Mouse (Mus musculus) adrenal gland, postnatal 14 days (tissue): Measurements from ENCODE around the gene Foxq1. TPM values are rescaled to one million over a fixed set of nuclear protein-coding genes. Genes with fewer than 3 reads are reported as not detected.

Experiments used
- DNase-seq: peaks from one replicate; pipeline ENCODE4 v3.0.0; 2021; ENCODE audit warnings: mixed read lengths
- total RNA-seq: library from RNA; stranded (reverse); gene quantifications from 2 replicates; pipeline ENCODE4 v1.2.3, GENCODE M21; 2021

The Foxq1 gene
- total RNA-seq, 1 experiment from 2014 or later = 3.7 TPM

DNA sequence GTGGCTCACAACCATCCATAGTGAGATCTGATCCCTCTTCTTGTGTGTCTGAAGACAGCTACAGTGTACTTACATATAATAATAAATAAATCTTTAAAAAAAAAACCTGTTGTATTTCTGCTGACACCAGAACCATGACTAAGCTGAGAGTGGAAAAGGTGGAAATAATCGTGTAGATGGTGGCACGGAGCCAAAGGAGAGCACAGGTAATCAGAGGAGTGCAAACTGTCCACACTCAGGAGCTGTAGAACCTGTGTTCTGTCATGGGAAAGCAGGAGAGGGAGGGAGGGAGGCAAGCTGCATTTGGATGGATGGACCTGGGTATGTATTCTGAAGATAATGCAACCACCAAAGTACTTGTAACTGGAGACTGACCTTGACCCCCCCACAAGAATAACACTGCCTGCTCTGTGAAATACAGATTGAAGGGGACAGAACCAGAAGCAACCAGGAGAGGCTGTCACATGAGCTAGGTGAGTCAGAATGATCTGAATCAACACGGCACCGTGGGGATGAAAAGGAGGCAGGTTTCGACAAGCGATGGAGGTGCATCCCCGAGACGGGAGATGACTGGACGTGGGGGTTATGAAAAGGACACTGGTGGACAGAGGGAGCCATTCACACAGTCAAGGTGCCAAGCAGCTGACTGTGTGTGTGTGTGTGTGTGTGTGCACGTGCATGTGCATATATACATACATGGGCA is 17.0 kb downstream of the Foxq1 start:
- DNase-seq = no peak

DNA sequence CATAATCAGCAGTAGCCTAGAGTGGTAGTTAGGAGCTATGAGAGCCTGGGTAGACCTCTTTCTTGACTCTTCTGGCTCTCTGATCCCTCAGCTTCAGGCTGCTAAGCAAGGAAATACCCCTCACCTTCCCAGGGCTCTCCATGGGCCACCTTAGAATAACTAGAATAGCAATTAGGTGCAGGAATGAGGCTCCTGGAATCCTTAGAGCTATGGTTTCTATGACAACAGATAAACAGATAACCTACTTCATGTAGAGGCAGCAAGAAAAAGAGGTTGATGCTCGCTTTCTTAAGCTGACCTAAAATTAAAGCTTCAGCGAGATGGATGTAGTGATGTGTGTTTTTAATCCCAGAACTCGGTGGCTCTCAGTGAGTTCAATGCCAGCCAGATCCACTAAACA is 18.7 kb downstream of the Foxq1 start:
- no peak for DNase-seq

DNA sequence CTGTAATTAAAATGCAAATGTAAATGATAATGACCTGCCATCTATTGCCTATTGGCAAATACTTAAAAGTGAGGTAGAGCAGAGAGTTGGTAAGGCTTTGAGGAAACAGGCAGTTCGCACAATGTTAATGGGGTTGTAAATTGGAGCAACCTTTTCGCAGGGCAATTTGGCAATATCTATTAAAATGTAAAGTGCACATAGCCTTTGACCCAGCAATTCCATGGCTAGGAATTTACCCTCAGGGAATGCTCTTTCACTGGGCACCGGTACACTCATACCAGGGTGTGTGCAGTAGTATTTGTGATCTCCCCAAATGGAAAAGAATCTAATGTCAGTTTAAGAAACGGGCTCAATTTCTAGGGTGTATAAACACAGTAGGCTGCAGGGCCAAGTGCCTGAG is 20.8 kb downstream of the Foxq1 start:
- DNase-seq = no peak

DNA sequence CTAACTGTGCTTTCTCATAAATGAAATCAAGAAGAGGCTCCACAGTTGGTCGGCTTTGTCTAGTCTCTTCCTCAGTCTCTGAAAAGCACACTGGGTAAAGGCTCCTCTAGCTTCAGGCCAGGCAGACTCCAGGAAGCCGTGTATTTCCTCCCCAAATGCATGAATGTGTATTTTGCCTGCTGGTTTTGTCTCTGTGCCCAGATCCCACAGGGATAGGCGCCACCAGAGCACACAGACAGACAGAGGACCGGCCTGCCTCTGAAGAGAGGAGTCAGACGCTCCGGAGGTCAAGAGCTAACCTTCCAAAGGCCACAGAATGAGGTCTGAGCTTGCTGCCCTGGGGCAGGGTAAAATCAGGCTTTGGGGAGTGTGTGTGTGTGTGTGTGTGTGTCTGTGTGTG is 21.6 kb downstream of the Foxq1 start:
- DNase-seq = no peak

DNA sequence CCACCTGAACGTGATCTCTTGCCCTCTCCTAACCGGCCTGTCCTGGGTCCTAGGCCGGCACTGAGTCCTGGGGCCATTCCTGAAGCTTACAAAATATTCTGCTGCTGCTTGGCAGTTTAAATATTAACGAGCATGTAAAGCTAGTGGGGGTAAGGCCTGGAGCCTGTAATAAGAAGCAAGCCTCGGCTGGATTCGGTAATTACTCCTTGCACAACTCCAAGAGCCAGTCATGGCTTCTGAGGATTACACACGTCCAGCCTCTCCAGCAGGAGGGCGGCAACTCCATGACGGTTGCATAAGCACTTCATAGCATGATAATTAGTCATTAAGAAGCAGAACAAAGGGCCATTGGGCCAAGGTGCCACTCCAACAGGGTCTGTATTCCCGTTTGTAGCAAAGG is 22.5 kb downstream of the Foxq1 start:
- no peak for DNase-seq

DNA sequence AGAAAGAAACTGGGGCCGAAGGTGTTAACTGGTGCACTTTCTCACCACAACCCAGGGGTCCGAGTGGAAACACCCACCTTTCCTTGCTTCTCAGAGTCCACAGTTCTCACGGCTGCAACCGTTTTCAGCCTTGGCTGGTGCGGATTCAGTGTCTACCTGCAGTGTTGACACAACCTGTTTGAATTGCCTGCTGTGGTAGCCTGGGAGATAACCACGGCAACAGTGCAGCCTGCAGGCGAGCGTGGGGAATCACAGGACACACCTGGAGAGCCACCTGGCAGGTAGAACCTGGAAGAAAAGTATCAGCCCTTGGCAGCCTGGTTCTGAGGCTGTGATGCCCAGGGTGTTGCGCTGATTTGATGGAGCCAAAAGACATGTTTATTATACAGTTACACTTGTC is 23.9 kb downstream of the Foxq1 start:
- no peak for DNase-seq

DNA sequence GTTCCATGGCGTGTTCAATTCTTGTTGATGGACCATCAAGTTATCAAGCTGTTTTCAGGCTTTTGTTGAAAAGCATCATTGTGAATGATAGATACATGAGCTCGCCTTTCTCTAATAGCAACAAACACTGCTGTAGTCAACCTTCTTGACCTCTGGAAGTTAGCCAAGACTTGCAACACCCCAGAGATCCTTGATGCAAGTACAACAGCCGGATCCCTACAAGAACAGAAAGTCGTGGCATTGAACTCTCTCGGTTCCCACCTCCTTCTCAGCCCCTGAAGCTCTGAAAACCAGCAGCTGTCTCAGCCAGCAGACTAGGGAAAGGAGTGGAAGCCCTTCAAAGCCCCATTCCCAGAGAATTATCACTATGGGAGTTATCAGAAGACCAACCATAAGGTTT is 31.4 kb downstream of the Foxq1 start:
- peak; percentile 54 for DNase-seq

DNA sequence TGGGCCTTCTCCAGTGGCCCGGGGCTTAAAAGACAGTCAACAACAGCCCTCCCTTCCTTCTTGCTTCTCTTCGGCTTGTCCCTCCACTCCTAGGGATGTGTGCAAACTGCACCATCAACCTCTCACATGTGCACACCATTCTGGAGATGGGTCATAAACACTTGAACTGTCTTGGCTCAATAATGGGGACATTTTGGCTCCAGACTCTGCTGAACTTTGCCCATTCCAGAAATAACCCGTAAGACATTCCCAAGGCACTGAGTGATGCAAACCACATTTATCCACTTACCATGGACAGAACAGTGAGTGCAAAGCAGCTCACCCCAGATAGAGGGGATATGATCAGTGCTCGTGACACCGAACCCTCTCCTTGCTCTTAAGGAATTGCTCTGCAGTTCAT is 43.6 kb downstream of the Foxq1 start:
- DNase-seq = peak; percentile 23

DNA sequence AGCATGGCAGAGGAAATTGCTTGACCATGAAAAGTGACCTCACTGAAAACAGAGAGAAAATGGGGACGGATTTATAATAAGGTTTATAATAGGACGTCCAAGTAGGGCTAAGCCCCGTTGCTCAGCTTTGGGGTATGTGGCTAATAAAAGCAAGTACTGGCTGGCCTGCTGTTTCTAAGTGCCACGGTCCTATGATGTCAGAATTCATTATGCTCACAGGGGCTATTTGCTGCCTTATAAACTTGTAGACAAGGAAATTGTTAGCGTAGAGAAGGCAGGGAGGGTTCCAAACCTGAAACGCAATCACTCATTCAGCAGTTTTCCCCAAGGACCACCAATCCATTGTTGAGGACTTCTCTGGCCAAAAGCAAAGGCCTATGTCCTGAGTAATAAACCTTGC is 48.0 kb downstream of the Foxq1 start:
- DNase-seq = no peak

Other genes starting within 250 kb of the Foxq1 start
- gene A530084C06Rik, start 3.2 kb downstream of the Foxq1 start, total RNA-seq = not detected in 2 replicates
- gene Foxf2, start 69.7 kb downstream of the Foxq1 start, total RNA-seq = not detected in 2 replicates